Mouse (Mus musculus) left cerebral cortex, postnatal 25 days (tissue): ENCODE results near the gene Mef2a. TPM values are rescaled to one million over a fixed set of nuclear protein-coding genes. Genes with fewer than 3 reads are reported as not detected.
"Not testable (repeated sequence)": the region's sequence is repeated elsewhere in the genome, so short reads cannot be mapped to it uniquely, and the experiment has no call there.

Source experiments
- DNase-seq, 2 experiments: peaks; one replicate each; pipeline ENCODE4 v3.0.0; 2022; ENCODE audit warnings: low spot score in 2 of 2, mixed read lengths in 1 of 2
- intact Hi-C: fragments of 180-260 bp; cut with DNase I; formaldehyde crosslinking; loops from one replicate; pipeline ENCODE4 v1.15.1; 2025
- total RNA-seq, 2 experiments: library from RNA; stranded (reverse); gene quantifications; 2 replicates each; pipeline ENCODE4 v1.2.3; 2021

Mef2a gene
- total RNA-seq, 2 experiments from 2014 or later, result 110 to 112 TPM

DNA sequence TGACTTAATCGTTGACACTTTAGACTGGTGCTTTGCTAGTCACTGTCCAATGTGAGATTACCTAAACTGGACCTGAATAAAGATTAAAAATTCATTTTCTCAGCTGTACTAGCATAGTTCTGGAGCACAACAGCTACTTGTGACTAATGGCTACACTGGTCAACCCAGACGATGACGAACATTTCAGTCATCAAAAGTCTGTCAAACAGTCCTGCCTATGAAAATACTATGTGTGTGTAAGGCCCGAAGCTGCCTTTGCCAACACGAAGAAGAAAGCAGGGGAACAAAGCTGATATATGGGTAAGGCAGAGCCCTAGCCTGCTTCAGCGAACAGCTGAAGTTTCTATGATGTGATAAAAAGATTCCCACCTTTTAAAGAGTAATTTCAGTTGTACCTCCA is 89.1 kb downstream of the Mef2a start:
- no peak for DNase-seq
- intact Hi-C loops, result no loop called here

DNA sequence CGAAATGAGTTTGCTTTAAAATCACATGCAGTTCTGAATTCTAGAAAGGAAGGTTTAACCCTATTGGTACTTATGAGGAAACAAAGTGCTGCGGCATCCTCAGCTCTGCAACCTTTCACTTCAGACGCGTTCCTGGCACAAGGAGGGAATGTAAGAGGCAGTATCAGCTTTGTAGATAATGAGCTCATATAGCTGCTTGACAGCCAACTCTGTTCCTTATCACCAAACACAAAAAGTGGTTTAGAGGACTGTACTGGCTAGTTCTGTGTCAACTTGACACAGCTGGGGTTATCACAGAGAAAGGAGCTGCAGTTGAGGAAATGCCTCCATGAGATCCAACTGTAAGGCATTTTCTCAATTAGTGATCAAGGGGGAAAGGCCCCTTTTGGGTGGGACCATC is 102.2 kb downstream of the Mef2a start:
- DNase-seq, intact Hi-C loops: not testable (repeated sequence)

DNA sequence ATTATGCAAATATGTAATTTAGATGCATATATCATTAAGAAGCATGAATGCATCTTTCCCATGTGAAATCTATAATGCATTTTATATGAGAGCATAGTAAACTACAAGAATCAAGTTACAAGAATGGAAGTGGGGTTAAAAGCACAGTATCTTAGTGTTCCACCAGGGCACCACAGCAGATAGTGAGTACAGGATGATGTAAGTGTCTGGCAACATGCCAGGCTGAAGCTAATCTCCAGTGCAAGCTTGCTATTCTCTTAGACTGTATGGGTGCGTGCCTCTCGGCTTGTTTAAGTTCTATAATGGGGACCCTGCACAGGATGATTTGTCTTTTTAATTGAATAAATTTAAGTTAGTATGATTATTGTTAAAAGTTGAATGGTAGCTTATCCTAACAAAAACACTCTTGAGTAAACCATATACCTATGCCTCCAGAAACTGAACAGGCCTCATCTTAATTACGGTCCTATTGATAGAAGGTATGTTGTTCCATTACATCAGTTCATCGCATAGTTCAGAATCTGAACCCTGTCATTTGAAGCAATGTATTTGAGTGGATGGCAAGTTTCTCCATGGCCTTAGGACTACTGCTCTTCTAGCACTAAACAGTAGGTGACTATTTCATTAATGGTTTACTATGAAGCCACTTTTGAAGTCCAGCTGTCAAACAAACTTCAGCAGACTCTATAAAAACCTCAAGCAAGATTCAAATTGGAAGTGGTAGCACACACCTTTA is 112.7 kb downstream of the Mef2a start:
- intact Hi-C loops, result no loop called here
- peak; percentile 37 to 42 for DNase-seq

DNA sequence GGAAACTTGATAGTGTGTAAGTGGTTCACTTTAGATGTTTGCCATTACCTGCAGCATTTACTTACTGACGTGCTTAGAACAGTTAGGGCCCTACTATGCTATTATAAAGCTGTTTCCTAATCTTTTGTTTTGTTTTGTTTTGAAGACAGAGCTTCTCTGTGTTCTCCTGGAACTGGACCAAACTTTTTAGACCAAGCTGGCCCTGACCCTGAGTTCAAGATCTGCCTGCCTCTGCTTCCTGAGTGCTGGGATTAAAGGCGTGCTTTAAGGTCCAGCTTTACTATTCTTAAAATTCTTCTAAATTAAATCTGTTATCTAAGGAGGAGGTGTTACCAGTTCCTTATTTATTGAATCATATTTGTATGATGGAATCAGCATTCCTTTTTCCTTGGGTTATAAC is 126.6 kb downstream of the Mef2a start:
- intact Hi-C loops, result no loop called here
- no peak for DNase-seq

DNA sequence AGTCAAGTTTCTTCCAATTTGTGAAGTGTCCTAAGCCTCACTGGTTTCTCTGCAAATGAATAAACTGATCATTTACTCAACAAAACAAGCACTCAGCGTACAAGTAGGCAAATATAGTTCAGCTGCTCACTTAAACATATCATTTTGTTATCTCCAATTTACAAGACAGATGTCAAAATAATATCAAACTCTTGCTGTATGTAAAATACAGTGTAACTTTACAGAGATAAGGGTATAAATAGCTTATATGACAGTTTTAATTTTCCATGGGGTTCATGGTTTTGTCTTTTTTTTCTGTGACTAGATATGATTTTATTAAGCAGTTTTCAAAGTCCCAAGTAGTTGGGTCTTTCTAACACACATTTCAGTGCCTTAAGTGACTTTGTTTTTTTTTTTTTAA is 127.4 kb downstream of the Mef2a start:
- intact Hi-C loops, result no loop called here
- no peak for DNase-seq

DNA sequence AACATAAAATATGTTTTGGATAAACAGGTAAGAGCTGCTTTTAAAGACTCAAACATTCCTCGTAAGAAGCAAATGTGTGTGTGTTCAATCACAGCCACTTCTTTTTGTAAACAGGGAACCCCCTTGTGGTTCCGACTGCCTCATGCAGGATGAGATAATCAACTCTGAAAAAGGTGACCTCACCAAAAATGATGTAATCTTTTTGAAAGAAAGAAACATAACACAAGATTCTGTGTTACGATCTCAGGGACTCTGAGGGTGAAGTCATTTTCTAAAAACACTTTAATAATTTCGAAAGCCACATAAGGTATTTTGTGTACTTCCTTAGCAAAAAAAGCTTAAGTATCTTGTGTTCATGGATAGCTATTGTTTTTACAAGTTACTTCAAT is 128.8 kb downstream of the Mef2a start:
- no peak for DNase-seq
- intact Hi-C loops, result loop anchor here (5.0 kb wide), 2 partner anchors 128 to 303 kb away; partner anchors contain the start of gene Mef2a

DNA sequence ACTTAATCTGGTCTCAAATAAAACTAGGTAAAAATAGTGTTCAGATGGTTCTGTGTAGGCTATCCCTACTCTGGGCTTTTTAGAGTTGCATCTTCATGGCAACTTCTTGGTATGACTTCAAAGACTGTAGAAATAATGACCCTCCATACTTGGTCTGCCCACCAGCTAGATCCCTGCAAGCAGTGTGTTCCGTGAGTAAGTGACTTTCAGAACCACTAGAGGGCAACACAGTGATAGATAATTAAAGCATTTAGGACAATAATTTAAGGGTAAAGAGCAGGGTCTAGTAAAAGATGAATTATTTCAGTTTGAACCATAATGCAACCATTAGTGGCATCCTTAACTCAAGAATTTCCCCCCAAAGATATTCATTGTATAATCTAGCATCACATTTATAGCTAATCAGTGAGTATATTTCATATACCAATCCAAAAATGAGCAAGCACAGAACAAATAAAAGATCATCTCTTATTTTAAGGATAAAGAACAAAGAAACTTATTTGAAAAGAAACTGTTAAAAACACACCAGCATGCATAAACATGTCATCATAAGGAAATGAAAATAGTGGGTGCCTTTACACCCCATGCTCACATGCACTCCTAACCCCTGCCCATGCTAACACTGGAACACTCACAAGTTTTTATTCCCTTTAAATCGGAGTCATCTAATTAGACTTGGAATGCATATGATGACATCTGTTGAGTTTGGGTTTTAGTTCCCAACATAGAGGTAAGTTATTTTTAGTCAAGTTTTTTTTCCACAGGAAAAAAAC is 129.4 kb downstream of the Mef2a start:
- DNase-seq, result no peak
- intact Hi-C loops, result loop anchor here (5.0 kb wide), 2 partner anchors 129 to 304 kb away; partner anchors contain the start of gene Mef2a

DNA sequence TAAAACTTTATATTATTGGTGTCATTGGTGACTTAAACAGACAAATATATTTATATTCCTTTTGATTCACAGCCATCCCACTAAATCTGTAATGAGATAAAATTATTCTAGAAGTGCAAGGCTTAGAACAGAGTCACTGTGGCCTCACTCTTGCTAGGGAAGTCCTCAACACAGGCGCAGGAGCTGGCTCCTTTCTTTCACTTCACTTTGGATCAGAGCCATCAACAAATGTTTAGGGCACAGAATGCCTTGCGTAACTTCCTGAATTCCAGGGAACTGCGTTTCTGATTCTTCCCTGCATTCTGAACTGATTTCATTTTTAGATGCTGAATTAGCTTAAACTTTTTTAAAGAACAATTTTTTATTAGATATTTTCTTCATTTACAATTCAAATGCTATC is 130.7 kb downstream of the Mef2a start:
- intact Hi-C loops, result loop anchor here (2.0 to 5.0 kb wide), 3 partner anchors 130 to 389 kb away; partner anchors contain the start of gene Mef2a
- no peak for DNase-seq

DNA sequence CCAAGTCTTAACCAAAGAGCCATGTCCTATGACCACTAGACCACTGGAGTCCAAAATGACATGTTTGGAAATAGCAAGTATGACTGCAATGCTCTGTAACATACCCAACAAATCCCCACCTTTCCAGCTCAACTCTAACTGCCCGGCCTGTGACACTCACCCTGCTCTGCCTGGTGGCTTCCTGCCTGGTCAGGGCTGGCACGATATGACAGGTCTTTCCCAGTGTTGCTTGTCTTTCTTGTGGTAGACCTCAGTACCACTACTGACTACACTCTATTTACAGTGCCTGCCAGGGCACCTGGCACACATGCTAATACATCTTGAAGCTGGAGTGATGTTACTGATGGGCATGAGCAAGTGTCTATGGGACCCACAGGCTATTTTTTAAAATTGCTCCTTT is 134.9 kb downstream of the Mef2a start:
- intact Hi-C loops, result no loop called here

DNA sequence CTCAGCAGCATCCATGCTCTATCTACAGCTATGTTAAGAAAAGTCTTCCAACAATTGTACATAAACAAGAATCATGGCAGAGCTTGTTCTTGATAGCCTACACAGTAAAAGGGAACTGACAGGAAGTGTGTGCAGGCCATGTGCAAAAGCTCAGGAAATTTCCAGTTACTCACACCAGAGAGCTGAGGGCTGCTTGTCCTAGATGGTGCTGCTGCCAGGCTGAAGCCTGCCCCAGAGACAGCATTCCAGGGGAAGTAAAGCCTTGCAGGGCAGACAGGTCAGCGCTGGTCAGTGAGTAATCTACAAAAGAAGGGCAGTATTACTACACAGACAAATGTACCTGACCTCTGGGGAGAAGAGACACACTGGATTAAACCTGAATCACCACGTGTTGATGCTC is 136.3 kb downstream of the Mef2a start:
- intact Hi-C loops, result no loop called here
- no peak for DNase-seq

More for the DNA sequence above, 134.9 kb downstream of the Mef2a start:
- DNase-seq, result no peak

DNA sequence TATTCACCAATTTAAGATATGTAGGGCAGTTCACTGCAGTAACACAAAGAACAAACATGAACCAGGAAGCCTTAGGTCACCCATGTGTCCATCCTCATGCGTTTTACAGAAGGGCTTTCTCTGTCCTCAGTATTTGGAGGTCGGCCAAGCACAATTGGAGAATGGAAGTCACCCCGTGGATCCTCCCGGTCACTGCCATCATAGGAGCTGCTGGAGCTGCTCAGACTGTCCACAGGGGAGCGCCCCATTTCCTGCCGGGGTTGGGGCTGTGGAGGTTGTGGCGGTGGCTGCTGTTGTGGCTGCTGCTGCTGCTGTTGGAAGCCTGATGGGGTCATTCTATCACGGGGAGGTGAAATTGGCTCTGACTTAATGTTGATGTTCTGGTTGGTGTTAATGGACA is 137.9 kb downstream of the Mef2a start:
- intact Hi-C loops, result no loop called here
- DNase-seq, result no peak

DNA sequence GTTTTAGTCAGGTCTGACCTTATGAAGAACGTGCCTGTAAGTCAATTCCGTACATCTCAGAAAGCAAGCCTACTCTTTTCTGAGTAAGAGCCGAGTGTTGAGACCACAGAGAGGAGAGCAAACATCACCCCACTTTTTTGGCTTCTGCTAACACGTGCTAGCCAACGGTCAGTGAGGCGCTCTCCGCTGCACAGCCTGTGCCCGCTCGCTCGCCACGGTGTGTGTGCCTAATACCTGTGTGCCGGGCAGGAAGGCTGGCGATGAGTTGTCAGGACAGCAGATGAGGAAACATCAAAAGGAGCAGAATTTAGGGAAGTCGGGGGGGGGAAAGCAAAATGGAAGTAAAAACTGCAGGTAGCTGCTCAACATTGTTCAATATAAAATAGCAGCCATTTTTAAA is 140.2 kb downstream of the Mef2a start:
- intact Hi-C loops, result no loop called here
- DNase-seq, result no peak

DNA sequence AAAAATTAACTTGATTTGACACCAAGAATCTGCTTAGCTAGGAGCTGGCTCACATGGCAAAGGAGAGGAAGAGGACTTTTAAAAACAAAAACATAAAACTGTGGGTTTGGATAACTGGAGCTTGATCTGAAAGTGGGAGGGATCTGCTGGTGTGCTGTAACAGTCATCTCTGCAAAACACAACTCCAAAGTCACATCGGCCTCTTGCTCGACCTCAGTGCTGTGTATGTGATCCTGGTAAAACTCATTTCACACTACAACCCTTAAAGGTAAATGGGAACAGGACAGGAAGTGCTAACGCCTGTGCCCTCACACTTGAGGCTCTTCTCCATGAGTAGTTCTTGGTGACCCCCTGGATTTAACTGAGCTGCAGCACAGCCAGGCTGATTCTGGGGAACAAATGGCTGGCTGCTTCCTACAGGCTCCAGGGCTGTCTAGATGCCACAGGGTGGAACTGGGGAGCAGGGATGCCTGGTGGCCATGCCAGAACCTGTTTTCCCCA is 142.0 kb downstream of the Mef2a start:
- no peak for DNase-seq
- intact Hi-C loops, result no loop called here

DNA sequence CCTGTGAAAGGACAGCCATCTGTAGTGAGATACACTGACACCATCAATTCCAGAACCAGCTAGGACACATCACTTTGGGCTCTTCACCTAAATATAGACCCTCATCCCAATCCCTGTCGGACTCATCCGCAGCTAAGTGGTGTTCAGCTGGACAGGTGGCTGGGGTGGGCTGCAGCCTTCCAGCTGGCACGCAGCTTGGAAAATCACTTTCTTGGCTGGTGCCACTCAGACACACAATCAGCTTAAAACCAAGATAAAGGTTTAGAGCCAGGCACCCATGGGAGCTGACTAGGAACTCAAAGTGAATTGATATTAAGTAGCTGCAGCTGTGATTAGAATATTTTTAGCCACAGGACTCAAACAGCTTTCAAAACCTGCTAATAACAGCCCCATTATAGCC is 142.4 kb downstream of the Mef2a start:
- no peak for DNase-seq

DNA sequence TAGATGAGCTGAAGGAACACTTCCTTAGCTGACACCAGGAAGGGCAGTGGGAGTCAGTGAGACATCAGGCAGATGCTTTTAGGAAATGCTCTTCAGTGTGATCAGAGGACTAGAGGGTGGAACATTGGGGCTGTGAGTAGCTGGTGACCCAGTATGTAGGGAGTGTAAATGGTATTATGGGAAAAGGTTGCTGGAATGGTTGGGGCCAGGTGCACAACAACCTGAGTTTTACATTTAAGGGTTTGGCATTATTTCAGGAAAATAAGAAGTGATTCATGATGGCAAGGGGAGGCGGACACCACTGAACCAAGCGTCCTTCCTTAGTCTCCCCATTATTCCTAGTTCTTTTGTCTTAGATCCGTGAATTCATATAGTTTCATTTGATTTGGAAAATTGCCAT is 143.0 kb downstream of the Mef2a start:
- DNase-seq, result no peak
- intact Hi-C loops, result loop anchor here (10.0 kb wide), 1 partner anchor 525 kb away; the partner anchor contains the start of gene Synm

More for the DNA sequence above, 142.4 kb downstream of the Mef2a start:
- intact Hi-C loops, result no loop called here

DNA sequence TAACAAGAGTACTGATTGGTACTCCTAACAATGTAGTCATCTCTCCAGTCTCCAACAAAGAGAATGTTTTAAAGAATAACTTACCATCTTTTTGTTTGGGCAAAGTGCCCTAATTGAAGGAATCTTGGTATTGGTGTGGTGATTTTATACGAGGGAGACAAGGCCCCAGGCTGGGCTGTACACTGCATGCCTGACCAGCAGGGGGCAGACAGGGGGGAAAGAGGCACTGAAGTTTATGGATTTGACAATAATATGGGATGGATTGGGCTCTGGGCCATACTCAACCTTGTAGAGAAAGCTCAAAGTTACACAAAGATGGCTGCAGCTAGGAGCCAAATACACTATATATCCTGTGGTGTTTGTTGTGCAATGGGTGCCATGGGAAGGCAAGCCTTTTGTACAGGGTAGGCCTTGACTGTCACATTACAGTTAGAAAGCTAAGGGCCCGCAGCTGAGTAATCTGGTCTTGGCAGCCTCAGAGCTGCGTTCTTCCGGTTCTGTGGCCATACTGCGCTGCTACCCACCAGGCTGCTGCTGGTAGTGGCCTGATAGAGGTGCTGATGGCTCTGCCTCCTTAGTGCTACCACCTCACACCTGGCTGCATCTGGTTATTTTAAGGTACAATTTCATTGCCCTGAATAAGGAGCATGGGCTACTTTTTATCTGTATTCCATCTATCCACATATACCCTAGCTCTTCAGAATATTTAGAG is 143.6 kb downstream of the Mef2a start:
- DNase-seq, result no peak
- intact Hi-C loops, result loop anchor here (10.0 kb wide), 1 partner anchor 526 kb away; the partner anchor contains the start of gene Synm

DNA sequence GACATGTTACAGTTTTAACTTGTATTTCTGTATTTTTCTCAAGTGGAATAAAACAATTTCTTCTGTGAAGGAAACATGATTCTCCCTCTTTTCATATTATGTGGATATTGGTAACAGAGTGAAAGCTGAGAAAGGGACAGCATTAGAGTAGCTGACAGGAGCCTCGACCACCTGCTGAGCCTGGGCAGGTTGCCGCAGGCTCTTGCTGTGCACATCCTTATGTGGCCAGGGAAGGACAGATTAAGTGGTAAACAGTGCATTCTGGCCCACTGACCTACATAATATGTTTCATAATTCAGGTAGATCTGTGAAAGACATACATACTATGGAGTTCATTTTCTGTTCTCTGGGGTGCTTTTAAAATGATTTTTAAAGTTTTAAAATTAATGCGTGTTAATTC is 144.3 kb downstream of the Mef2a start:
- intact Hi-C loops, result loop anchor here (10.0 kb wide), 1 partner anchor 526 kb away; the partner anchor contains the start of gene Synm
- DNase-seq, result no peak

DNA sequence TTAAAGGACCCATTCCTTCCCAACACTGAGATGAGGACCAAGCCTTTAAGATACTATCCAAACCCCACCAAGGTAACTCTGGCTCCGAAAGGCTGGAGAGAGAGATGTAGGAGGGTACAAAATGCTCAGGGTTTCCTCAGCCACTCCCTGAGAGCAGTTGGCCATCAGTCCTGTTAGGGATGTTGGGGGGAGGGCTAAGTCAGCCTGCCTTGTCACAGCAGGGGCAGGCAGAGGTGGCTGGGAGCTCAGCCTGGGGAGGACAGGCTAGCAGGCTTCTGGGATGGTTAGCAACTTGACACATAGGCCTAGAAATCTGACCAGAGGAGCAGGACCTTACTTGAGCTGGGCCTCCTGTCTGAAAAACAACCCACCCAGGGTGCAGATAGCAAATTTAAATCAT is 145.1 kb downstream of the Mef2a start:
- intact Hi-C loops, result loop anchor here (10.0 kb wide), 1 partner anchor 527 kb away; the partner anchor contains the start of gene Synm
- no peak for DNase-seq

DNA sequence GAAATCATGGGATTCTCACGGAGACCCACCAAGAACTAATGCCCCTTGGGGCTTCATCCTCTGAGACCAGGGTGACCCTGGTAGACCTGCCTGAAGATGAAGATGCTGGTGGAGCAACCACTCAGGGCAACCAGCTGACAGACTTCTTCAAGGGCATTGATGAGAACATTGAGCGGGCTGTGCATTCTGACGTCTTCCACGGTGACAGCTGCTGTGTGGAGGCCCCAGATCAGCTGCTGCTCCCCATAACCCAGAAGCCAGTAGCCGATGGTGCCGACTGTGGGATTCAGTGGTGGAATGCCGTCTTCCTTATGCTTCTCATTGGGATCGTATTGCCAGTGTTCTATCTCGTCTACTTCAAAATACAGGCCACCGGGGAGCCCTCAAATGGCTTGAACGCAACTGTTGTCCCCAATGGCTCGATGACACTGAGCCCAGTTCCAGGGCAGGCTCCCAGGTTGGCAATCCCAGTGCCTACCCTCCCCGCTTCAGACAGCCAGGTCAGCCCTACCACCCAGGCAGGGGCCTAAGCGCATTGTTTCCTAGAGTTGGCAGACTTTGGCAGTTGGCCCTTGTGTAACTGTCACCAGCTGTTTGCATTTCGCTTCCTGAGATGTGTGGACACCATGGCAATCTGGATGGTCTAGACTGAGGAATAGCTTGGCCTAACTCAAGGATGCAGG is 146.6 kb downstream of the Mef2a start:
- DNase-seq, result no peak
- intact Hi-C loops, result loop anchor here (10.0 kb wide), 1 partner anchor 529 kb away; the partner anchor contains the start of gene Synm
